Mouse (Mus musculus): ENCODE data around the gene Atp8b2. TPM values are rescaled to one million over a fixed set of nuclear protein-coding genes. Genes with fewer than 3 reads are reported as not detected.
A peak's percentile ranks its signal among the peaks of the same experiment; 100 is the strongest.

Gene Atp8b2
- polyA plus RNA-seq, 1 experiment from 2014 or later, result 5.0 TPM

DNA sequence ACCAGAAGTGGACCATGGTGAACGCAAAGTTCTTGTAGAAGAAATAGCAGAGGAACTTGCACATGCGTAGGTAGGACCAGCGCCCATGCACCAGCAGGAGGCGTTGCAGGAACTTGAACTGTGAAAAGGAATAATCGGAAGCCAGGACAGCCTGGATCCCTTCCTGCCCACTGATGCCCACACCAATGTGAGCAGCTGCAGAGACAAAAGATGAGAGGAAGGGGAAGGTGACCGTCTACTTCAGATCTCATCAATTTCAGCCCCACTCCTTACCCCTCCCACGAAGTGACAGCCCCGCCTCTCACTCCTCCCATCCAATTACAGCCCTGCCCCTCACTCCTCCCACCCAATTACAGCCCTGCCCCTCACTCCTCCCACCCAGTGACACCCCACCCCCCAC, 18.3 kb downstream of the Atp8b2 start:
- 85% methylated on average over 7 of the region's 8 CpGs for WGBS

DNA sequence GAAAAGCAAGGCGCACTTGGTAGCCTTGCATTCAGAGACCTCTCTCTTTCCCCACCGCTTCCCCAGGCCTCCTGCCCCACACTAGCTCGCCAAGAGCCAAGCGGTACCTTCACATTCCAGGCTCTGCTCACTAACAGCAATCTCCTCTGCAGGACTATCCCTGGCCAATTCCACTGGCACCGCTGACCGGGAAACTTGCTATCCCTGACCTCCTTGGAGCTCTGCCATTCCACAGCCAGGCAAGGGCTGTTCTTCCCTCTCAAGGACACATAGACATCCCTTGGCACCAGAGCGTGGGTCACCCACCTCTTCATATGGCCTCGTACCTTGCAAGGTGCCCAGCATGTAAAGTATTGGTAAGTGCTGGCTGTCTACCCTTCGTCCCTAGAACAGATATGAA, 20.4 kb downstream of the Atp8b2 start:
- H3K27ac ChIP-seq (replicated peaks), result no peak overlapping the region
- 86% methylated on average over 9 of the region's 9 CpGs for WGBS
- no peak for ATAC-seq (ENCODE audit: low FRiP score, low TSS enrichment)

More for the DNA sequence above, 18.3 kb downstream of the Atp8b2 start:
- no peaks in the 10 kb centered on the region for H3K9me3 ChIP-seq (ENCODE audit: control insufficient read depth, low read length)
- no peaks in the 10 kb centered on the region for H3K4me1 ChIP-seq (replicated peaks; ENCODE audit: control insufficient read depth, insufficient read depth)
- H3K36me3 ChIP-seq (ENCODE audit: control insufficient read depth, insufficient read depth, low read length), result peaks cover 67% of the 10 kb centered on the region
- TF ChIP-seq EP300 (optimal IDR thresholded peaks at IDR 0.05), result no peak
- peak; percentile 43 for TF ChIP-seq CTCF (IDR thresholded peaks at IDR 0.05; ENCODE audit: low read depth)
- no peaks in the 10 kb centered on the region for H3K27me3 ChIP-seq (ENCODE audit: control insufficient read depth, insufficient read depth, low read length)
- no peak overlapping the region for H3K4me3 ChIP-seq (ENCODE audit: low read depth, low read length)
- H3K9ac ChIP-seq (ENCODE audit: low read length), result no peak overlapping the region
- no peak overlapping the region for H3K27ac ChIP-seq (replicated peaks)
- no peak overlapping the region for H3K4me2 ChIP-seq (replicated peaks; ENCODE audit: low read depth)
- DNase-seq (ENCODE audit: low spot score) (no peak), ATAC-seq (ENCODE audit: low FRiP score, low TSS enrichment) (no peak)

DNA sequence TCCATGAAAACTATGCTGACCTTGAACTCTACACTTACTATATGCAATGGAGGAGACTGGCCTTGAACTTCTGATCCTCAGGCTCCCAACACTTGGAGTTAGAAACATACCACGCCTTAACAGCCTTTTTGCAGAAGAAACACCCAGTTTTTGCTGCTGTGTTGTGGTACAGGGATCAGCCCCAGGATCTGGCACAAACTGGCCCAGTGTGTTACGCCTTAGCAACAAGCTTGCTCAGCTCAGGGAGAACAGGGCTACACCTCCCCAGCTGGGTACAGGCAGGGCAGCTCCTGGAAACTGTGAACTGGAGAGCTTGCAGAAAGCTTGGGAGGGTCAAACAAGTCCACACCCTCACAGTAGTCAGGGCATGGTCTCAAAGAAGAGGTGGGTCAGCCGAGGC, 26.8 kb downstream of the Atp8b2 start:
- Histone ChIP-seq H3K4me1 (replicated peaks; ENCODE audit: control insufficient read depth, insufficient read depth) (no peaks in the 10 kb centered on the region), H3K4me3 (ENCODE audit: low read depth, low read length) (no peak overlapping the region), H3K4me2 (replicated peaks; ENCODE audit: low read depth) (no peak overlapping the region), H3K27ac (replicated peaks) (no peak overlapping the region), H3K27me3 (ENCODE audit: control insufficient read depth, insufficient read depth, low read length) (no peaks in the 10 kb centered on the region), H3K9ac (ENCODE audit: low read length) (no peak overlapping the region), H3K9me3 (ENCODE audit: control insufficient read depth, low read length) (no peaks in the 10 kb centered on the region), H3K36me3 (ENCODE audit: control insufficient read depth, insufficient read depth, low read length) (peaks cover 17% of the 10 kb centered on the region)
- ATAC-seq (ENCODE audit: low FRiP score, low TSS enrichment) (peak; percentile 79; the same call in 1 of the 2 replicates), DNase-seq (ENCODE audit: low spot score) (peak; percentile 44)
- 74% methylated on average over 3 of the region's 3 CpGs for WGBS
- TF ChIP-seq CTCF (IDR thresholded peaks at IDR 0.05; ENCODE audit: low read depth) (no peak), EP300 (optimal IDR thresholded peaks at IDR 0.05) (no peak)

More for the DNA sequence above, 20.4 kb downstream of the Atp8b2 start:
- H3K4me1 ChIP-seq (replicated peaks; ENCODE audit: control insufficient read depth, insufficient read depth), result no peaks in the 10 kb centered on the region
- DNase-seq (ENCODE audit: low spot score), result no peak
- TF ChIP-seq EP300 (optimal IDR thresholded peaks at IDR 0.05) (no peak), CTCF (IDR thresholded peaks at IDR 0.05; ENCODE audit: low read depth) (no peak)
- H3K4me2 ChIP-seq (replicated peaks; ENCODE audit: low read depth), result no peak overlapping the region
- no peak overlapping the region for H3K4me3 ChIP-seq (ENCODE audit: low read depth, low read length)
- H3K9me3 ChIP-seq (ENCODE audit: control insufficient read depth, low read length), result no peaks in the 10 kb centered on the region
- no peak overlapping the region for H3K9ac ChIP-seq (ENCODE audit: low read length)
- no peaks in the 10 kb centered on the region for H3K27me3 ChIP-seq (ENCODE audit: control insufficient read depth, insufficient read depth, low read length)
- H3K36me3 ChIP-seq (ENCODE audit: control insufficient read depth, insufficient read depth, low read length), result peaks cover 57% of the 10 kb centered on the region

DNA sequence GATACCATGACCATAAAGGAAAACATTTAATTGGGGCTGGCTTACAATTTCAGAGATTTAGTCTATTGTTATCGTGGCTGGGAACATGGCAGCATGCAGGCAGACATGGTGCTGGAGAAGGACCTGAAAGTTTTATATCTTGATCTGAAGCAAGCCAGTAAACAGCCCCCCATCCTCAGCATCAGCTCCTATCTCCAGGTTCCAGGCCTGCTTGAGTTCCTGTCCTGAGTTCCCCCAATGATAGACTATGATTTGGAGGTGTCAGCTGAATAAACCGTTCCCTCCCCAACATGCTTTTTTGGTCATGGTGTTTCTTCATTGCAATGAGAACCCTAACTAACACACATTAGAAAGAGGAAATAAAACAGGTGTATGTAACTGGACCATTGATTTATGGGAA, 30.4 kb downstream of the Atp8b2 start:
- no peak for DNase-seq (ENCODE audit: low spot score)
- Histone ChIP-seq H3K9me3 (ENCODE audit: control insufficient read depth, low read length) (no peaks in the 10 kb centered on the region), H3K36me3 (ENCODE audit: control insufficient read depth, insufficient read depth, low read length) (no peaks in the 10 kb centered on the region), H3K9ac (ENCODE audit: low read length) (no peak overlapping the region), H3K27me3 (ENCODE audit: control insufficient read depth, insufficient read depth, low read length) (no peaks in the 10 kb centered on the region), H3K27ac (replicated peaks) (no peak overlapping the region), H3K4me3 (ENCODE audit: low read depth, low read length) (no peak overlapping the region), H3K4me1 (replicated peaks; ENCODE audit: control insufficient read depth, insufficient read depth) (no peaks in the 10 kb centered on the region), H3K4me2 (replicated peaks; ENCODE audit: low read depth) (no peak overlapping the region)
- TF ChIP-seq CTCF (IDR thresholded peaks at IDR 0.05; ENCODE audit: low read depth), result no peak
- TF ChIP-seq EP300 (optimal IDR thresholded peaks at IDR 0.05), result no peak
- ATAC-seq (ENCODE audit: low FRiP score, low TSS enrichment), result no peak
- WGBS, result 88% methylated on average over 2 of the region's 2 CpGs

DNA sequence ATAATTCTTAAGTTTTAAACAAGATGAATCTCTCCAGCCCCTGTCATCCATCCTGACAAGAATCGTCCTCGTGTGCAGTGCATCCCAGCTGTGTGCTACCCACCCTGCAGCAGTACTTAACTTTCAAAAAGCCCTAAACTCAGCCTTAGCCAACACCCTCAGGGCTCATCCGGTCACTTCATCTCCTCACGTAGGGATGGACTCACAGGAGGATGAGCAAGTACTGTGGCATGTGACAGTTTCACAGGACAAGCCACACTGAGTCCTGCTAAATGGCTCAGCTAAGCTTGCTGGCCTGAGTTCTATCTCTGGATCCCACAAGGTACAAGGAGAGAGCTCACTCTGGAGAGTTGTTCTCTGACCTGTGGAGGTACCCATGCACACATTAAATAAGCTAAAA, 34.4 kb downstream of the Atp8b2 start:
- Histone ChIP-seq H3K27ac (replicated peaks) (no peak overlapping the region), H3K9me3 (ENCODE audit: control insufficient read depth, low read length) (no peaks in the 10 kb centered on the region), H3K4me3 (ENCODE audit: low read depth, low read length) (no peak overlapping the region), H3K36me3 (ENCODE audit: control insufficient read depth, insufficient read depth, low read length) (no peaks in the 10 kb centered on the region), H3K27me3 (ENCODE audit: control insufficient read depth, insufficient read depth, low read length) (no peaks in the 10 kb centered on the region), H3K4me1 (replicated peaks; ENCODE audit: control insufficient read depth, insufficient read depth) (no peaks in the 10 kb centered on the region), H3K4me2 (replicated peaks; ENCODE audit: low read depth) (no peak overlapping the region), H3K9ac (ENCODE audit: low read length) (no peak overlapping the region)
- DNase-seq (ENCODE audit: low spot score) (no peak), ATAC-seq (ENCODE audit: low FRiP score, low TSS enrichment) (no peak)
- no peak for TF ChIP-seq EP300 (optimal IDR thresholded peaks at IDR 0.05)
- TF ChIP-seq CTCF (IDR thresholded peaks at IDR 0.05; ENCODE audit: low read depth), result no peak
- WGBS, result 46% methylated on average over 4 of the region's 4 CpGs

DNA sequence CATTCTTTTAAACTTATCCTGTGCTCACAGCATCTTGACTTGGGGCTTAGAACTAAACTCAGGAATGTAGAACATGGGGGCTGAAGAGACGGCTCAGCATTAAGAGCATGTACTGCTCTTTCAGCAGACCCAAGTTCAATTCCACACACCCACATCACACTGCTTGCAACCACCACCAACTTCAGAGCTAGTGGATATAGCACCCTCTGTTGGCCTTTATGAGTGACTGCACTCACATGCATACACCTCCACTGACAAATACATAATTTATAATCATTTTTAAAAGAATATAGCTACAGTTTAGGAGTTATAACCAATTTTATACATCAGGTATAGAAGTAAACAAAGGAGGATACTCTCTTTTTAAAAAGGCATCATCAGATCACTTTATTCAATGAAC, 36.9 kb downstream of the Atp8b2 start:
- TF ChIP-seq EP300 (optimal IDR thresholded peaks at IDR 0.05) (no peak), CTCF (IDR thresholded peaks at IDR 0.05; ENCODE audit: low read depth) (peak; percentile 52)

More for the DNA sequence above, 36.9 kb downstream of the Atp8b2 start:
- Histone ChIP-seq H3K27me3 (ENCODE audit: control insufficient read depth, insufficient read depth, low read length) (no peaks in the 10 kb centered on the region), H3K27ac (replicated peaks) (no peak overlapping the region), H3K4me2 (replicated peaks; ENCODE audit: low read depth) (no peak overlapping the region), H3K4me3 (ENCODE audit: low read depth, low read length) (no peak overlapping the region), H3K4me1 (replicated peaks; ENCODE audit: control insufficient read depth, insufficient read depth) (no peaks in the 10 kb centered on the region), H3K9ac (ENCODE audit: low read length) (no peak overlapping the region), H3K36me3 (ENCODE audit: control insufficient read depth, insufficient read depth, low read length) (no peaks in the 10 kb centered on the region), H3K9me3 (ENCODE audit: control insufficient read depth, low read length) (no peaks in the 10 kb centered on the region)
- 93% methylated on average over 1 of the region's 1 CpGs for WGBS
- no peak for DNase-seq (ENCODE audit: low spot score)
- ATAC-seq (ENCODE audit: low FRiP score, low TSS enrichment), result no peak

All from stomach, postnatal 0 days (tissue).